Mouse (Mus musculus): ENCODE measurements at regions not wholly inside any gene's neighbourhood (a gene's known extent, or its start where the extent isn't known, plus 50 kb on each side); places are given as distances from the start of the nearest gene placed in this dataset.

GRCm38 (mm10) chr2:138640654-138641053 lies 384.3 kb downstream of the Btbd3 start:
- H3K27ac ChIP-seq (replicated peaks), result no peak overlapping the region
- H3K27me3 ChIP-seq, result no peaks in the 10 kb centered on the region
- H3K9me3 ChIP-seq, result no peaks in the 10 kb centered on the region
- H3K36me3 ChIP-seq, result no peaks in the 10 kb centered on the region
- no peak for ATAC-seq (replicated peaks)
- H3K4me2 ChIP-seq (replicated peaks), result no peak overlapping the region
- H3K4me3 ChIP-seq, result no peak overlapping the region
- WGBS, result 95% methylated on average over 2 of the region's 2 CpGs
- no peak overlapping the region for H3K9ac ChIP-seq (replicated peaks)
- no peaks in the 10 kb centered on the region for H3K4me1 ChIP-seq

GRCm38 (mm10) chr2:138641335-138641734 lies 385.0 kb downstream of the Btbd3 start:
- Histone ChIP-seq H3K36me3 (no peaks in the 10 kb centered on the region), H3K4me3 (no peak overlapping the region), H3K27ac (replicated peaks) (no peak overlapping the region), H3K9me3 (no peaks in the 10 kb centered on the region), H3K4me1 (no peaks in the 10 kb centered on the region), H3K9ac (replicated peaks) (no peak overlapping the region), H3K27me3 (no peaks in the 10 kb centered on the region), H3K4me2 (replicated peaks) (no peak overlapping the region)
- 31% methylated on average over 1 of the region's 1 CpGs for WGBS
- ATAC-seq (replicated peaks), result no peak

DNA sequence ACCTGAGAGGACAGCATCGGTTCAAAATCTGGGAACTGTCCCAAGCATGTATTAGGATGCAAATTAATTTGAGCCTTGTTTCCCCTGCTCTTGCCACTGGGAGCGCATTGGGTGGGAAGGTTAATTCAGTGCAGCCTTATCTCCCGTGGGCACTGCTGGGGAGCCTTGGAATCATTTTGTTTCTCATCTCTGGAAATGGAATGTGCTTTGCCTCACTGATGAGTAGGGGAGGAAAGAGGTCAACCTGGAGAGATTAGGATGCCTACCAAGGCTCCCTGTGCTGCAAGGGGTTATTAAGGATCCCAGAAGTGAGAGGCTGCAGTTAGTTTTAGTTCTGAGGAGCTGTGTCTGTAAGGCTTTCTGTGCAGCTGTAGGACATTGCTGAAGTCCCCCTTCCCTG lies 392.3 kb downstream of the Btbd3 start:
- no peak for ATAC-seq (replicated peaks)
- 37% methylated on average over 3 of the region's 3 CpGs for WGBS
- H3K4me2 ChIP-seq (replicated peaks), result no peak overlapping the region

GRCm38 (mm10) chr2:138659376-138659775 lies 403.0 kb downstream of the Btbd3 start:
- no peaks in the 10 kb centered on the region for H3K9me3 ChIP-seq
- H3K36me3 ChIP-seq, result no peaks in the 10 kb centered on the region
- no peak for ATAC-seq (replicated peaks)
- no peaks in the 10 kb centered on the region for H3K27me3 ChIP-seq
- no peak overlapping the region for H3K27ac ChIP-seq (replicated peaks)
- H3K4me1 ChIP-seq, result peaks cover 15% of the 10 kb centered on the region; the same call in 1 of the 2 replicates
- H3K9ac ChIP-seq (replicated peaks), result no peak overlapping the region
- no peak overlapping the region for H3K4me2 ChIP-seq (replicated peaks)
- H3K4me3 ChIP-seq, result no peak overlapping the region

More for the DNA sequence above, 392.3 kb downstream of the Btbd3 start:
- H3K27me3 ChIP-seq, result no peaks in the 10 kb centered on the region
- no peaks in the 10 kb centered on the region for H3K9me3 ChIP-seq
- no peak overlapping the region for H3K27ac ChIP-seq (replicated peaks)
- H3K4me1 ChIP-seq, result no peaks in the 10 kb centered on the region
- no peak overlapping the region for H3K9ac ChIP-seq (replicated peaks)
- no peaks in the 10 kb centered on the region for H3K36me3 ChIP-seq
- no peak overlapping the region for H3K4me3 ChIP-seq

DNA sequence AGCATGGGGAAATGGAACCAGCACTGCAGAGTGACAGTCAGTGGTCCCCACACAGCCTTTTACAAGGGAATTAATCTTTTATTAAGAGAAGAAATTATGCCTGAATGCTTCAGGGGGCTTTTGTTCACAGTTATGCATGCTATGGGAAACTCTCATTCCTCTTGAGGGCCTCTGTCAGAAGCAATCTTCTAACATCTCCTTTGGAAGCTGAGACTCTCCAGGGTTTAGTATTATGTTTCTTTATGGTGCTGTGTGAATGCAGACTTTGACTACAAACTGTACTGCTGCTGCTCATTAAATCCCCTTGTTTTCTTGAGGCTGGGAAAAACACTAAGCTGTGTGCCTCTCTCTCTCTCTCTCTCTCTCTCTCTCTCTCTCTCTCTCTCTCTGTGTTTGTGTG lies 413.9 kb downstream of the Btbd3 start:
- Histone ChIP-seq H3K27ac (replicated peaks) (no peak overlapping the region), H3K4me2 (replicated peaks) (no peak overlapping the region), H3K4me1 (no peaks in the 10 kb centered on the region), H3K27me3 (no peaks in the 10 kb centered on the region), H3K9me3 (no peaks in the 10 kb centered on the region), H3K9ac (replicated peaks) (no peak overlapping the region), H3K36me3 (no peaks in the 10 kb centered on the region), H3K4me3 (no peak overlapping the region)
- no peak for ATAC-seq (replicated peaks)

- H3K9ac ChIP-seq (replicated peaks), result no peak overlapping the region
- no peaks in the 10 kb centered on the region for H3K4me1 ChIP-seq
- no peaks in the 10 kb centered on the region for H3K27me3 ChIP-seq
- ATAC-seq (replicated peaks), result no peak
- no peak overlapping the region for H3K4me3 ChIP-seq
- no peak overlapping the region for H3K27ac ChIP-seq (replicated peaks)
- H3K36me3 ChIP-seq, result no peaks in the 10 kb centered on the region
- H3K4me2 ChIP-seq (replicated peaks), result no peak overlapping the region
- H3K9me3 ChIP-seq, result no peaks in the 10 kb centered on the region
Observed at GRCm38 (mm10) chr2:138674801-138675200, 418.4 kb downstream of the Btbd3 start.

DNA sequence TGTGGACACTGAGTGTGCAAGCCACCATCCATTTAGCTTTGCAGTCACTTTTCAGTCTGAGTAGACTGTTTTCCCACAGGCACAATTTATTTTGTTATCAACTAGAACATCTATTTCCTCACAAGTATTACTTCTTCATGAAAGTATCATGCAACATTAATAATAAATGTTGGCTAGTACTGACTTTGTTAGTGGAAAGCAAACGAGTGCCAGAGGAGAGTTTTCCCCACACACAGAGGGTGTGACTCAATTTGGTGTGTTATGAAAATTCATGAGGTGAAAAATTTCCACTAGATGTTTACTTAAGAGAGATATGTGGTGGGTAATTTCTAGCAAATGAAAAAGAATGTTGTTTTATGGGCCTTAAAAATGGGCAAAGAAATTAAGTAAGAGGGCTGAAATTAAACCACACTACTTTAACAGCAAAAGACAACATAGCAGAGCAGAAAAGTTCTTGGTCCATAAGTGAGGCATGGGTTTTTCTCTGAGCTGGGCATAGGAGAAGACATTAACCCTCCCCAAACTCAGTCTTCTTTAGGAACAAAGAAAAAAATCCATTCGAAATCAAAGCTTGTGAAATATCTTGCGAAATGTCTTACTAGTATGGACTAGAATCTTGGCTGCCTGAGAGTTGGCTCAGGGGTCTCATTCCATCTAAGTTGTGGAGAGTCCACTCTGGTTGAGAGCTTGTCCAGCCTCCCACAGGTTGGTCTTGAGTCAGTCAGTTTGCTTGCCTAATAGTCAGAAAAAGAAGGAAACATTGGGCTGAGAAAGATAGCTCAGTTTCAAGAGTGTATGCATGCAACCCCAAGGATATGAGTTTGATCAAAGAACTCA lies 419.1 kb downstream of the Btbd3 start:
- no peak overlapping the region for H3K9ac ChIP-seq (replicated peaks)
- H3K9me3 ChIP-seq, result no peaks in the 10 kb centered on the region
- no peak overlapping the region for H3K4me3 ChIP-seq
- H3K27me3 ChIP-seq, result no peaks in the 10 kb centered on the region
- H3K4me2 ChIP-seq (replicated peaks), result no peak overlapping the region
- 81% methylated on average over 3 of the region's 3 CpGs for WGBS
- H3K36me3 ChIP-seq, result no peaks in the 10 kb centered on the region
- H3K4me1 ChIP-seq, result no peaks in the 10 kb centered on the region
- ATAC-seq (replicated peaks), result no peak
- no peak overlapping the region for H3K27ac ChIP-seq (replicated peaks)

DNA sequence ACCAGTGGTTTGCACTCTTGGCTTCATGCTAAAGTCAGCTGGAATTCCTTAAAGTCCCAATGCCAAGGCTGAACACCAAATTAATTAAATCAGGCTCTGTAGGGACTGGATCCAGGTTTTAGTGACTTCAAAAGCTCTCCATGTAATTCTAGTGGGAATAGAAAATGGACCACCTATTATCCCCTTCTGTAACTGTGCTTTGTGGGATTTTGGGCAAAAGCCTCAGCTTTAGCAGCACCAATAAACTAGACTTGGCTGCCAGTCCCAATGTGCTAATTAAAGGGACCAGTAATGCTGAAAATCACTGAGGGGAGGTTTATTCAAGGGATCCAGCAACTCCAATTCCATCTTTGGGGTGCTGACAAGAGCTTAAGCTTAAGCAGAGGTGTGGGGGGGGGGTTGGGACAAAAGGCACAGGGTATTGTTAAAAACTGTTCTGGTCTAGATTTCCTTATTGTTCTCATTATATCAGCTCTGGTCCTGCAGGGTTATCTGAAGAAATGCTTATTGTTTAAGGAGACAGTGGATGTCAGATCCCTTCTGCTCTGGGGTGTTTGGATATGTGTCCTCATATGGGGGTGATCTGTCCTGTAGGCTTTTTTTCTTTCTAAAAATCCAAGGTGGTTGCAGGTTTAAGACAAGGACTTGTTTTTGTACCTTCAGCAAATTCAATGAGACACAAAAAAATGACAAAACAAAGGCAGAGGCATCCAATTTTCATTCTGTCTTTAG lies 431.9 kb downstream of the Btbd3 start:
- Histone ChIP-seq H3K9ac (replicated peaks) (no peak overlapping the region), H3K4me3 (no peak overlapping the region), H3K9me3 (no peaks in the 10 kb centered on the region), H3K36me3 (no peaks in the 10 kb centered on the region), H3K4me1 (0 out of 2 replicates have a peak, but pooled peaks cover 8% of the 10 kb centered on the region), H3K27ac (replicated peaks) (no peak overlapping the region), H3K4me2 (replicated peaks) (no peak overlapping the region), H3K27me3 (no peaks in the 10 kb centered on the region)
- peak; percentile 91 for ATAC-seq (replicated peaks)

DNA sequence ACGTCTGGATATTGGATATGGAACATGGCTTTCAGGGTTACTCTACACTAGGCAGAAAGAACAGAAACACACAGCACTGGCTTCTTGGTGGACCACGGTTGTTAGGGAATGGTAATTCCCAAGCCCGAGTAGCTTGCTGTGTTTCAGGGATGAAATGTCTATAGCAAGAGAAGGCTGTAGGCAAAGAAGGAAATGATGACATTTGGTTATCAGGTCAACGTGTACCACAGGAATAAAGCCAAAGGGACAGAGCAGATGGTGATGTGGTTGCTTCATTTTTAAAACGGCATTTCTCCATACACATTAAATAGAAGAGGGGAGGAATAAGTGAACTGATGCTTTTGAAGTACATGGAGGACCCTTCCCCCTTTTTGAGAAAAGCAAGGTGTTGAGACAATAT lies 433.1 kb downstream of the Btbd3 start:
- 0 out of 2 replicates have a peak, but pooled peaks cover 8% of the 10 kb centered on the region for H3K4me1 ChIP-seq
- no peak overlapping the region for H3K4me2 ChIP-seq (replicated peaks)
- H3K36me3 ChIP-seq, result no peaks in the 10 kb centered on the region
- H3K27me3 ChIP-seq, result no peaks in the 10 kb centered on the region
- WGBS, result 90% methylated on average over 5 of the region's 5 CpGs
- H3K4me3 ChIP-seq, result no peak overlapping the region
- H3K27ac ChIP-seq (replicated peaks), result no peak overlapping the region
- no peak for ATAC-seq (replicated peaks)
- no peak overlapping the region for H3K9ac ChIP-seq (replicated peaks)
- no peaks in the 10 kb centered on the region for H3K9me3 ChIP-seq

DNA sequence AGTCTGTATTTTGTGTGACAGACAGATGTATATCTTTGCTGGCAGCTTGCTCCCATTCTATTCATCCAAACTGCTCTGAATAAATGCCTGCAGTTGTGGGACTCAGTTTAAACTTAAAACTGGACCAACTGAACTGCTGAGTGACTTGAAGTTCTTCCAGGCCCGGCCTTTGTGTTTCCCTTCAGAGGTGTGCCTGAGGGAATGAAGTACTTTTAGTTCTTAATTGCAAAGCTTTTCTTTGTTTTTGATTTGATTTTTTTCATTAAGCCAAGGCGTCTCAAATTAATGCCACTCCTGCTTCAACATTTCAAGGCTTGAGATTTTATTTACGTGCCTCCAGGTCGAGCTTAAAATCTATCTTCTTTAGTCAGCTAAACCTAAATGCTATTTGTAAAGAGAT lies 446.4 kb downstream of the Btbd3 start:
- Histone ChIP-seq H3K9me3 (no peaks in the 10 kb centered on the region), H3K4me1 (no peaks in the 10 kb centered on the region), H3K36me3 (no peaks in the 10 kb centered on the region), H3K4me2 (replicated peaks) (no peak overlapping the region), H3K9ac (replicated peaks) (no peak overlapping the region), H3K27me3 (no peaks in the 10 kb centered on the region), H3K27ac (replicated peaks) (no peak overlapping the region), H3K4me3 (no peak overlapping the region)
- ATAC-seq (replicated peaks), result no peak
- 61% methylated on average over 4 of the region's 4 CpGs for WGBS

- Histone ChIP-seq H3K9me3 (no peaks in the 10 kb centered on the region), H3K4me1 (no peaks in the 10 kb centered on the region), H3K4me2 (replicated peaks) (no peak overlapping the region), H3K27ac (replicated peaks) (no peak overlapping the region), H3K4me3 (no peak overlapping the region), H3K36me3 (no peaks in the 10 kb centered on the region), H3K27me3 (no peaks in the 10 kb centered on the region), H3K9ac (replicated peaks) (no peak overlapping the region)
- WGBS, result 83% methylated on average over 4 of the region's 4 CpGs
- ATAC-seq (replicated peaks), result no peak
Observed at GRCm38 (mm10) chr2:138703943-138704541, 447.7 kb downstream of the Btbd3 start.

- no peak for ATAC-seq (replicated peaks)
Observed at GRCm38 (mm10) chr2:138708763-138709162, 452.4 kb downstream of the Btbd3 start.

More at GRCm38 (mm10) chr2:138708763-138709162, 452.4 kb downstream of the Btbd3 start:
- Histone ChIP-seq H3K36me3 (no peaks in the 10 kb centered on the region), H3K4me3 (no peak overlapping the region), H3K4me1 (no peaks in the 10 kb centered on the region), H3K4me2 (replicated peaks) (no peak overlapping the region), H3K27me3 (no peaks in the 10 kb centered on the region), H3K9me3 (no peaks in the 10 kb centered on the region), H3K27ac (replicated peaks) (no peak overlapping the region), H3K9ac (replicated peaks) (no peak overlapping the region)
- 40% methylated on average over 2 of the region's 2 CpGs for WGBS
